Mouse (Mus musculus) MEL (cell line): Measurements from ENCODE around the gene Carf. TPM values are rescaled to one million over a fixed set of nuclear protein-coding genes. Genes with fewer than 3 reads are reported as not detected.

ENCODE experiments used
- DNase-seq: peaks from one replicate; pipeline ENCODE4 v3.0.0; 2011; ENCODE audit warnings: low read depth, low spot score
- H3K27ac ChIP-seq: 2 replicates; pipeline ENCODE4 v1.5.1; 2012; ENCODE audit warnings: low read depth, mild to moderate bottlenecking, control low read depth, low read length, moderate library complexity; ENCODE audit not compliant: control insufficient read depth
- H3K27me3 ChIP-seq, 2 experiments: fragments of 150-350 bp in 1 of 2; sonication (generic) in 1 of 2; 2 replicates each; pipeline ENCODE4 v1.6.1; 2012; ENCODE audit warnings: low read length in 2 of 2, mild to moderate bottlenecking in 2 of 2, improper control_type of control experiment in 1 of 2, moderate library complexity in 1 of 2; ENCODE audit not compliant: insufficient read depth in 2 of 2, control insufficient read depth in 1 of 2
- H3K36me3 ChIP-seq, 2 experiments: 2 replicates each; pipeline ENCODE4 v1.6.1; 2012 to 2014; ENCODE audit warnings: low read length in 2 of 2, improper control_type of control experiment in 1 of 2, inconsistent platforms in 1 of 2, mild to moderate bottlenecking in 1 of 2; ENCODE audit not compliant: insufficient read depth in 2 of 2, control insufficient read depth in 1 of 2
- H3K4me1 ChIP-seq, 2 experiments: fragments of 150-350 bp in 1 of 2; sonication (generic) in 1 of 2; 2 replicates each; pipeline ENCODE4 v1.6.1; 2012; ENCODE audit warnings: low read length in 2 of 2, improper control_type of control experiment in 1 of 2, mild to moderate bottlenecking in 1 of 2; ENCODE audit not compliant: insufficient read depth in 2 of 2, control insufficient read depth in 1 of 2
- H3K4me3 ChIP-seq, 2 experiments: fragments of 150-350 bp in 1 of 2; sonication (generic) in 1 of 2; 2 replicates each; pipeline ENCODE4 v1.5.1; 2012; ENCODE audit warnings: low read depth in 2 of 2, low read length in 2 of 2, mild to moderate bottlenecking in 2 of 2, moderate library complexity in 2 of 2, control low read depth in 1 of 2, improper control_type of control experiment in 1 of 2; ENCODE audit not compliant: control insufficient read depth in 1 of 2, insufficient read depth in 1 of 2
- H3K79me2 ChIP-seq: 2 replicates; pipeline ENCODE4 v1.6.1; 2012; ENCODE audit warnings: mild to moderate bottlenecking, low read length, moderate library complexity; ENCODE audit not compliant: control insufficient read depth, poor library complexity, insufficient read depth
- H3K9ac ChIP-seq: 2 replicates; pipeline ENCODE4 v1.6.1; 2012; ENCODE audit warnings: low read depth, mild to moderate bottlenecking, control low read depth, low read length, moderate library complexity; ENCODE audit not compliant: control insufficient read depth, poor library complexity, severe bottlenecking
- H3K9me3 ChIP-seq: fragments of 150-350 bp; sonication (generic); replicated peaks from 2 replicates; pipeline ENCODE4 v1.6.1; 2012; ENCODE audit warnings: mild to moderate bottlenecking, low read length, improper control_type of control experiment, moderate library complexity; ENCODE audit not compliant: insufficient read depth
- BHLHE40 ChIP-seq: IDR thresholded peaks from 2 replicates; pipeline ENCODE4 v1.6.1; 2012; ENCODE audit warnings: low read depth, mild to moderate bottlenecking, inconsistent platforms, low read length, improper control_type of control experiment, borderline replicate concordance
- CHD1 ChIP-seq: IDR thresholded peaks from 2 replicates; pipeline ENCODE4 v1.6.1; 2012; ENCODE audit warnings: low read depth, mild to moderate bottlenecking, inconsistent platforms, low read length, improper control_type of control experiment
- CTCF ChIP-seq, 3 experiments: IDR thresholded peaks in 2 of 3; conservative IDR thresholded peaks in 1 of 3; 2 replicates each; pipeline ENCODE4 v1.5.1; 2011 to 2012; ENCODE audit warnings: low read length in 3 of 3, low read depth in 2 of 3, mild to moderate bottlenecking in 2 of 3, improper control_type of control experiment in 1 of 3, inconsistent platforms in 1 of 3, mixed read lengths in 1 of 3, moderate library complexity in 1 of 3; ENCODE audit not compliant: control insufficient read depth in 1 of 3, insufficient read depth in 1 of 3, poor library complexity in 1 of 3, severe bottlenecking in 1 of 3
- ELF1 ChIP-seq: IDR thresholded peaks from 2 replicates; pipeline ENCODE4 v1.6.1; 2014; ENCODE audit warnings: low read depth, mild to moderate bottlenecking, inconsistent platforms, low read length, improper control_type of control experiment, moderate library complexity
- GABPA ChIP-seq: IDR thresholded peaks from 2 replicates; pipeline ENCODE4 v1.6.1; 2012; ENCODE audit warnings: low read depth, mild to moderate bottlenecking, inconsistent platforms, low read length, improper control_type of control experiment, moderate library complexity
- HCFC1 ChIP-seq: IDR thresholded peaks from 2 replicates; pipeline ENCODE4 v1.6.1; 2012; ENCODE audit warnings: low read depth, mild to moderate bottlenecking, inconsistent platforms, low read length, improper control_type of control experiment, moderate library complexity
- JUND ChIP-seq: IDR thresholded peaks from 2 replicates; pipeline ENCODE4 v1.6.1; 2011; ENCODE audit warnings: low read depth, mild to moderate bottlenecking, improper control_type of control experiment, low read length
- KAT2A ChIP-seq: conservative IDR thresholded peaks from 2 replicates; pipeline ENCODE4 v1.6.1; 2012; ENCODE audit warnings: low read depth, low read length, improper control_type of control experiment, inconsistent platforms
- MAFK ChIP-seq: IDR thresholded peaks from 2 replicates; pipeline ENCODE4 v1.6.1; 2011; ENCODE audit warnings: low read depth, mild to moderate bottlenecking, low read length, improper control_type of control experiment, borderline replicate concordance
- MAX ChIP-seq: IDR thresholded peaks from 2 replicates; pipeline ENCODE4 v1.6.1; 2011; ENCODE audit warnings: low read length, improper control_type of control experiment
- MYC ChIP-seq: IDR thresholded peaks from 2 replicates; pipeline ENCODE4 v1.6.1; 2011; ENCODE audit warnings: low read depth, mild to moderate bottlenecking, low read length, improper control_type of control experiment, moderate library complexity
- NELFE ChIP-seq: IDR thresholded peaks from 2 replicates; pipeline ENCODE4 v1.6.1; 2011; ENCODE audit warnings: low read depth, low read length, improper control_type of control experiment
- NRF1 ChIP-seq: IDR thresholded peaks from 2 replicates; pipeline ENCODE4 v1.6.1; 2014; ENCODE audit warnings: low read depth, mild to moderate bottlenecking, inconsistent platforms, low read length, improper control_type of control experiment, moderate library complexity; ENCODE audit not compliant: poor library complexity, insufficient read depth, severe bottlenecking
- POLR2AphosphoS2 ChIP-seq: IDR thresholded peaks from 2 replicates; pipeline ENCODE4 v1.6.1; 2011; ENCODE audit warnings: low read length, improper control_type of control experiment
- SIN3A ChIP-seq: IDR thresholded peaks from 2 replicates; pipeline ENCODE4 v1.6.1; 2012; ENCODE audit warnings: low read length, improper control_type of control experiment, inconsistent platforms
- SMC3 ChIP-seq: IDR thresholded peaks from 2 replicates; pipeline ENCODE4 v1.6.1; 2011; ENCODE audit warnings: low read depth, low read length, improper control_type of control experiment
- TAL1 ChIP-seq: IDR thresholded peaks from 2 replicates; pipeline ENCODE4 v1.6.1; 2012; ENCODE audit warnings: mild to moderate bottlenecking, inconsistent platforms, low read length, moderate library complexity, mixed read lengths
- TBP ChIP-seq: IDR thresholded peaks from 2 replicates; pipeline ENCODE4 v1.8.0; 2011; ENCODE audit warnings: low read depth, low read length, improper control_type of control experiment
- ZKSCAN1 ChIP-seq: IDR thresholded peaks from 2 replicates; pipeline ENCODE4 v1.6.1; 2012; ENCODE audit warnings: low read depth, mild to moderate bottlenecking, inconsistent platforms, low read length, improper control_type of control experiment, moderate library complexity
- ZMIZ1 ChIP-seq: IDR thresholded peaks from 2 replicates; pipeline ENCODE4 v1.6.1; 2012; ENCODE audit warnings: low read depth, mild to moderate bottlenecking, inconsistent platforms, low read length, improper control_type of control experiment, moderate library complexity
- polyA plus RNA-seq, 2 experiments: library from polyadenylated mRNA; stranded (reverse) in 1 of 2; unstranded in 1 of 2; fragments of >175 nt in 1 of 2; fragments of >200 nt in 1 of 2; gene quantifications; 2 replicates each; pipeline versions ENCODE4 v1.2.1 to v1.2.4; 2012; ENCODE audit warnings: low replicate concordance in 2 of 2, low read depth in 1 of 2; ENCODE audit not compliant: insufficient read length in 2 of 2, insufficient read depth in 1 of 2, missing spikeins in 1 of 2
- total RNA-seq: library from RNA; depleted of rRNA; stranded (reverse); fragments of 300-350 nt; gene quantifications from 2 replicates; pipeline ENCODE4 v1.2.3, GENCODE M21; 2012

Carf gene
- total and polyA plus RNA-seq, 3 experiments = 3.7 to 6.1 TPM; not detected in 1

- Histone ChIP-seq H3K9me3 (no peaks in the 10 kb centered on the region), H3K4me1 (no peaks in the 10 kb centered on the region; a peak in 1 of 4 replicates), H3K4me3 (no peak overlapping the region), H3K36me3 (no peaks in the 10 kb centered on the region), H3K9ac (no peak overlapping the region), H3K27ac (no peak overlapping the region), H3K27me3 (no peaks in the 10 kb centered on the region), H3K79me2 (no peaks in the 10 kb centered on the region)
- DNase-seq = no peak
- TF ChIP-seq NRF1 (no peak), NELFE (no peak), ELF1 (no peak), MYC (no peak), BHLHE40 (no peak), CHD1 (no peak)
Measured at GRCm38 (mm10) chr1:60163676-60164075, 65.6 kb downstream of the Carf start.

GRCm38 (mm10) chr1:60169626-60170025, 71.6 kb downstream of the Carf start:
- no peak for DNase-seq
- Histone ChIP-seq H3K9ac (no peak overlapping the region), H3K9me3 (no peaks in the 10 kb centered on the region), H3K27ac (no peak overlapping the region), H3K4me3 (no peak overlapping the region), H3K27me3 (no peaks in the 10 kb centered on the region), H3K36me3 (no peaks in the 10 kb centered on the region), H3K79me2 (no peaks in the 10 kb centered on the region), H3K4me1 (no peaks in the 10 kb centered on the region; a peak in 1 of 4 replicates)
- no peak for TF ChIP-seq ZKSCAN1
- no peak for TF ChIP-seq POLR2AphosphoS2
- no peak for TF ChIP-seq HCFC1
- no peak for TF ChIP-seq GABPA
- TF ChIP-seq JUND = no peak
- TF ChIP-seq ZMIZ1 = no peak
- no peak for TF ChIP-seq MYC
- TF ChIP-seq NRF1 = no peak
- TF ChIP-seq TAL1 = no peak
- TF ChIP-seq MAX = no peak
- no peak for TF ChIP-seq SMC3
- TF ChIP-seq CTCF (IDR thresholded peaks at IDR 0.05 in 2 of 3, conservative IDR thresholded peaks at IDR 0.05 in 1 of 3; ENCODE audit: control insufficient read depth in 1 of 3, insufficient read depth in 1 of 3, low read depth in 2 of 3, low read length in 3 of 3, poor library complexity in 1 of 3, severe bottlenecking in 1 of 3) = no peak
- TF ChIP-seq SIN3A = no peak
- no peak for TF ChIP-seq MAFK
- no peak for TF ChIP-seq ELF1
- no peak for TF ChIP-seq KAT2A
- TF ChIP-seq TBP = no peak
